Mouse (Mus musculus): ENCODE results near the gene Vps35. TPM values are rescaled to one million over a fixed set of nuclear protein-coding genes. Genes with fewer than 3 reads are reported as not detected.
A peak's percentile ranks its signal among the peaks of the same experiment; 100 is the strongest.

Vps35 gene
- polyA plus RNA-seq, 1 experiment: 19.9 TPM

DNA sequence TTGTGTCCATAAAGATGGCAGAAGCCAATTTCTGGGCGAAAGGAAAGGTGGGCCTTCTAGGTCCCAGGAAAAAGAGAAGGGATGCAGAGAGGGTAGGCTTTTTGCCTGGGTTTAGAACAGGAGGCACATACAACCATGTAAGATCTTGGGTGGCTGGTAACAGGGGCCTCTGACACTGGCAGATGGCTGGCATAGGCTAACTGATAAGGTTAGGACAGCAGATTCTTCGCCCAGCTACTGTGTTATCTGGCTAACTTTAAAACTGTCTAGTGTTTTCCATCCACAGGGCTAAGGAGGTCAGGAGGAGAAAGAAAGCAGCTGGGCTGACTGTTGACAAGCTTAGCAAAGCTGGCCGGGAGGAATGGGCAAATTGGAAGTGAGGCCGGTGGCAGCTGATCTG is 18.9 kb upstream of the Vps35 start:
- 91% methylated on average over 4 of the region's 4 CpGs for WGBS
- no peak for TF ChIP-seq POLR2A (IDR thresholded peaks at IDR 0.05; ENCODE audit: borderline replicate concordance, extremely low read depth, low read depth, low read length)
- no peak for TF ChIP-seq CTCF (IDR thresholded peaks at IDR 0.05; ENCODE audit: insufficient read depth, low read length)
- Histone ChIP-seq H3K4me1 (ENCODE audit: control insufficient read depth, insufficient read depth, low read length) (no peaks in the 10 kb centered on the region), H3K4me3 (replicated peaks; ENCODE audit: extremely low read depth, low read depth, low read length) (no peak overlapping the region)
- DNase-seq: no peak

GRCm38 (mm10) chr8:85313036-85313435 is 13.4 kb upstream of the Vps35 start:
- TF ChIP-seq POLR2A (IDR thresholded peaks at IDR 0.05; ENCODE audit: borderline replicate concordance, extremely low read depth, low read depth, low read length): no peak
- no peak for TF ChIP-seq CTCF (IDR thresholded peaks at IDR 0.05; ENCODE audit: insufficient read depth, low read length)
- H3K4me1 ChIP-seq (ENCODE audit: control insufficient read depth, insufficient read depth, low read length): no peaks in the 10 kb centered on the region
- no peak for DNase-seq
- WGBS: 53% methylated on average over 3 of the region's 3 CpGs
- H3K4me3 ChIP-seq (replicated peaks; ENCODE audit: extremely low read depth, low read depth, low read length): no peak overlapping the region

GRCm38 (mm10) chr8:85311743-85312142 is 12.1 kb upstream of the Vps35 start:
- Histone ChIP-seq H3K4me1 (ENCODE audit: control insufficient read depth, insufficient read depth, low read length) (no peaks in the 10 kb centered on the region), H3K4me3 (replicated peaks; ENCODE audit: extremely low read depth, low read depth, low read length) (no peak overlapping the region)
- TF ChIP-seq CTCF (IDR thresholded peaks at IDR 0.05; ENCODE audit: insufficient read depth, low read length): peak; percentile 35; the same call in 1 of the 2 replicates
- no peak for TF ChIP-seq POLR2A (IDR thresholded peaks at IDR 0.05; ENCODE audit: borderline replicate concordance, extremely low read depth, low read depth, low read length)
- no peak for DNase-seq

GRCm38 (mm10) chr8:85308564-85308963 is 9.0 kb upstream of the Vps35 start:
- DNase-seq: no peak
- Histone ChIP-seq H3K4me3 (replicated peaks; ENCODE audit: extremely low read depth, low read depth, low read length) (no peak overlapping the region), H3K4me1 (ENCODE audit: control insufficient read depth, insufficient read depth, low read length) (no peaks in the 10 kb centered on the region)
- TF ChIP-seq CTCF (IDR thresholded peaks at IDR 0.05; ENCODE audit: insufficient read depth, low read length) (no peak), POLR2A (IDR thresholded peaks at IDR 0.05; ENCODE audit: borderline replicate concordance, extremely low read depth, low read depth, low read length) (no peak)
- WGBS: 84% methylated on average over 2 of the region's 2 CpGs

DNA sequence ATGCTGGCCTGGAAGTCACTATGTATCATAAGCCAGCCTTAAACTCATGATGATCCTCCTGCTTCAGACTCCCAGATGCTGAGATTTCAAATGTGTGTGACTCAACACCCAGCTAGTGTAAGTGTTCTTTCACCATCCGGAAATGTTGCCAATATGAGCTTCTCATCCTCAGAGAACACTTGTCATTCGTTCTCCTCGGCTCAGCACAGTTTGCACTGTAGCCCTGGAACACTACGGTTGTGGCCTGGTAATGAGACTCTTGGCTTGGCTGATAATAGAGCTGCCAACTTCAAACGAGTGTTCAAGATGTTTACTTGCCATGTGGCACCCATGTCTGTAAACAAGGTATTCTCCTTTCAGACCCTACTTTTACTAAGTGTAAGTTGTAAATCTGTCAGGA is 3.9 kb upstream of the Vps35 start:
- WGBS: 50% methylated on average over 5 of the region's 5 CpGs
- no peak overlapping the region for H3K4me3 ChIP-seq (replicated peaks; ENCODE audit: extremely low read depth, low read depth, low read length)

DNA sequence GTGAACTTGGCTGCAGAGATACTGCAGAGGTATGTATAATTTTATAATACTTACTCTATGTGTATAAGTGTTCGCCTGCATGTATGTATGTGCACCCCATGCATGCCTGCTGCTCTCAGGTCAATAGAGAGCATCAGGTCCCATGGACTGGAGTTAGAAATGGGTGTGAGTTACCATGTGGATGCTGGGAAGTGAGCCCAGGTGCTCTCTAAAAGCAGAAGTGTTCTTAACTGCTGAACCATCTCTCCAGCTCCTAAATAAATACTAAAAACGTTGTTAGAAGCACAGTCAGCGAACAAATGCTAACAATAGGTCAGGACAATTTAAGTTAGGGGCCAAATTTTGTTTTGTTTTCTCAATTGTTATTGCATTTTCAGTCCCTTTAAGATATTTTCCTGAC is 3.3 kb upstream of the Vps35 start:
- WGBS: 62% methylated on average over 3 of the region's 3 CpGs
- peak; percentile 48 for DNase-seq
- peaks cover 3% of the 10 kb centered on the region; the same call in 1 of the 2 replicates for H3K4me1 ChIP-seq (ENCODE audit: control insufficient read depth, insufficient read depth, low read length)
- no peak overlapping the region for H3K4me3 ChIP-seq (replicated peaks; ENCODE audit: extremely low read depth, low read depth, low read length)
- TF ChIP-seq POLR2A (IDR thresholded peaks at IDR 0.05; ENCODE audit: borderline replicate concordance, extremely low read depth, low read depth, low read length) (no peak), CTCF (IDR thresholded peaks at IDR 0.05; ENCODE audit: insufficient read depth, low read length) (no peak)

More for the DNA sequence above, 3.9 kb upstream of the Vps35 start:
- DNase-seq: no peak
- no peak for TF ChIP-seq POLR2A (IDR thresholded peaks at IDR 0.05; ENCODE audit: borderline replicate concordance, extremely low read depth, low read depth, low read length)
- no peak for TF ChIP-seq CTCF (IDR thresholded peaks at IDR 0.05; ENCODE audit: insufficient read depth, low read length)
- H3K4me1 ChIP-seq (ENCODE audit: control insufficient read depth, insufficient read depth, low read length): peaks cover 2% of the 10 kb centered on the region; the same call in 1 of the 2 replicates

DNA sequence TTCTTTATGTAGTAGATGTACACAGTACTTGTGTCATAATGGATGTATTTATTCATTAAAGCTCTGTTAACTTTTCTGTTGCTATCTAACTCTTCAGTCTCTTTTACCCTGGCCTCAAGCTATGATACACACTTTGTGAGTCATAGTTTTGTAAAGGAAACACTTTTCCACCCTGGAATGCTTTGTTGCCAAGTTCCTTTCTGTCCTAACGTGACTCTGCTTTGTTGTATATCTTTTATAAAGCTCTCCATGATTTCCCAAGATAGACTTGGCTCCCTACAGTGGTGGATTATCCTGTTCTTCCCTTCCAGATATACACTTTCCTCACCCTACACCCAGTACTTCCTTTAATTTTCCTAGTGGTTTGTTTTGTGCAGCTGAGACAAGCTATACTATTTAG is 2.3 kb upstream of the Vps35 start:
- DNase-seq: no peak
- TF ChIP-seq CTCF (IDR thresholded peaks at IDR 0.05; ENCODE audit: insufficient read depth, low read length): no peak
- no peak for TF ChIP-seq POLR2A (IDR thresholded peaks at IDR 0.05; ENCODE audit: borderline replicate concordance, extremely low read depth, low read depth, low read length)
- Histone ChIP-seq H3K4me3 (replicated peaks; ENCODE audit: extremely low read depth, low read depth, low read length) (no peak overlapping the region), H3K4me1 (ENCODE audit: control insufficient read depth, insufficient read depth, low read length) (peaks cover 3% of the 10 kb centered on the region; the same call in 1 of the 2 replicates)
- 13% methylated on average over 1 of the region's 1 CpGs for WGBS

GRCm38 (mm10) chr8:85298600-85299433 is 785 bp downstream of the Vps35 start:
- TF ChIP-seq CTCF (IDR thresholded peaks at IDR 0.05; ENCODE audit: insufficient read depth, low read length) (no peak), POLR2A (IDR thresholded peaks at IDR 0.05; ENCODE audit: borderline replicate concordance, extremely low read depth, low read depth, low read length) (no peak)
- peaks cover 3% of the 10 kb centered on the region; the same call in 1 of the 2 replicates for H3K4me1 ChIP-seq (ENCODE audit: control insufficient read depth, insufficient read depth, low read length)
- peak; percentile 14 for DNase-seq
- peak overlapping the region; percentile 95 for H3K4me3 ChIP-seq (replicated peaks; ENCODE audit: extremely low read depth, low read depth, low read length)
- under 1% methylated on average over 53 of the region's 53 CpGs for WGBS

GRCm38 (mm10) chr8:85286846-85287245 is 12.8 kb downstream of the Vps35 start:
- WGBS: 87% methylated on average over 1 of the region's 1 CpGs
- no peak for DNase-seq
- Histone ChIP-seq H3K4me3 (replicated peaks; ENCODE audit: extremely low read depth, low read depth, low read length) (no peak overlapping the region), H3K4me1 (ENCODE audit: control insufficient read depth, insufficient read depth, low read length) (no peaks in the 10 kb centered on the region)
- TF ChIP-seq POLR2A (IDR thresholded peaks at IDR 0.05; ENCODE audit: borderline replicate concordance, extremely low read depth, low read depth, low read length): no peak
- TF ChIP-seq CTCF (IDR thresholded peaks at IDR 0.05; ENCODE audit: insufficient read depth, low read length): no peak

DNA sequence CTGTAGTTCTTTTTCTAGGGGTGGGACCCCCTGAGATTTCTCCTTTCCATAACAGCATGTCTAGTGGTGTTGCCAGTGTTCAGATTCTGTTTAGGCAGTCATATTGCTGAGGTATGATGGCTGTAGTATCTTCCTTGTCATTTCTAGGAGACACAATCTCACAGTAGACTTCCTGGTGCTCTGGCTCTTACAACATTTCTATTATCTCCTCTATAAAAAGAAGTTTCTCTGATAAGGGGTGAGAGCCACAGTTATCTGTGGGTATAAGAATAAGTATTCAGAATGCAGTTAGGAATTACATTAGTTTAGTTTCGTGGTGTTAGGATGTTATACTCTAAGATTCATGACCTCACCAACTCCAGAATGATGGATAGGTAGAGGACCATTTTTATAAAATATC is 72.3 kb downstream of the Vps35 start:
- WGBS: 78% methylated on average over 1 of the region's 1 CpGs
- H3K4me1 ChIP-seq (ENCODE audit: control insufficient read depth, insufficient read depth, low read length): no peaks in the 10 kb centered on the region
- no peak overlapping the region for H3K4me3 ChIP-seq (replicated peaks; ENCODE audit: extremely low read depth, low read depth, low read length)
- DNase-seq: no peak
- no peak for TF ChIP-seq POLR2A (IDR thresholded peaks at IDR 0.05; ENCODE audit: borderline replicate concordance, extremely low read depth, low read depth, low read length)
- no peak for TF ChIP-seq CTCF (IDR thresholded peaks at IDR 0.05; ENCODE audit: insufficient read depth, low read length)
